Mouse (Mus musculus) stomach, postnatal 0 days (tissue): ENCODE data around the gene Gm43552. TPM values are rescaled to one million over a fixed set of nuclear protein-coding genes. Genes with fewer than 3 reads are reported as not detected.

Experiments
- ATAC-seq: fragments of 200-750 bp; cut with Nextera tagmentation; 2 replicates; pipeline ENCODE4 v1.8.0; 2017; ENCODE audit not compliant: low FRiP score, low TSS enrichment
- DNase-seq: peaks from one replicate; pipeline ENCODE4 v3.0.0-alpha.2; 2016; ENCODE audit warnings: low spot score
- H3K27ac ChIP-seq: fragments of 300-500 bp; sonication (generic); replicated peaks from 2 replicates; pipeline ENCODE4 v1.5.1; 2014; ENCODE audit warnings: mild to moderate bottlenecking, control low read depth
- H3K27me3 ChIP-seq: fragments of 300-500 bp; sonication (generic); 2 replicates; pipeline ENCODE4 v1.6.1; 2014; ENCODE audit warnings: low read length; ENCODE audit not compliant: control insufficient read depth, insufficient read depth
- H3K36me3 ChIP-seq: fragments of 300-500 bp; sonication (generic); 2 replicates; pipeline ENCODE4 v1.6.1; 2014; ENCODE audit warnings: low read length, mixed read lengths; ENCODE audit not compliant: control insufficient read depth, insufficient read depth
- H3K4me1 ChIP-seq: fragments of 300-500 bp; sonication (generic); replicated peaks from 2 replicates; pipeline ENCODE4 v1.6.1; 2014; ENCODE audit warnings: antibody characterized with exemption; ENCODE audit not compliant: control insufficient read depth, insufficient read depth
- H3K4me2 ChIP-seq: fragments of 300-500 bp; sonication (generic); replicated peaks from 2 replicates; pipeline ENCODE4 v1.6.1; 2014; ENCODE audit warnings: low read depth, mild to moderate bottlenecking, control low read depth, moderate library complexity
- H3K4me3 ChIP-seq: fragments of 300-500 bp; sonication (generic); 2 replicates; pipeline ENCODE4 v1.5.1; 2014; ENCODE audit warnings: low read depth, low read length, control low read depth
- H3K9ac ChIP-seq: fragments of 300-500 bp; sonication (generic); 2 replicates; pipeline ENCODE4 v1.6.1; 2014; ENCODE audit warnings: mild to moderate bottlenecking, low read length, control low read depth, mixed read lengths
- H3K9me3 ChIP-seq: fragments of 300-500 bp; sonication (generic); 2 replicates; pipeline ENCODE4 v1.6.1; 2016; ENCODE audit warnings: low read length; ENCODE audit not compliant: control insufficient read depth
- CTCF ChIP-seq: IDR thresholded peaks from 2 replicates; pipeline ENCODE4 v1.5.1; 2016; ENCODE audit warnings: antibody characterized with exemption, low read depth, mild to moderate bottlenecking, moderate library complexity
- EP300 ChIP-seq: optimal IDR thresholded peaks from 2 replicates; pipeline ENCODE3; 2016; ENCODE audit warnings: antibody characterized with exemption
- WGBS: fragments of 180-500 bp; shearing (Covaris S2); extraction: QIAGEN DNeasy Blood & Tissue Kit; methylation state at CpG from one replicate; pipeline ENCODE4 v1.1.7; 2014; 5-methylcytosine and 5-hydroxymethylcytosine counted together
- polyA plus RNA-seq: library from polyadenylated mRNA; unstranded; fragments of >200 nt; fragmentation: Nextera tagmentation; extraction: Ambion mirVana; gene quantifications from 2 replicates; pipeline ENCODE4 v1.2.1, GENCODE M21; 2015

Gm43552 gene
- polyA plus RNA-seq = not detected in 2 replicates

DNA sequence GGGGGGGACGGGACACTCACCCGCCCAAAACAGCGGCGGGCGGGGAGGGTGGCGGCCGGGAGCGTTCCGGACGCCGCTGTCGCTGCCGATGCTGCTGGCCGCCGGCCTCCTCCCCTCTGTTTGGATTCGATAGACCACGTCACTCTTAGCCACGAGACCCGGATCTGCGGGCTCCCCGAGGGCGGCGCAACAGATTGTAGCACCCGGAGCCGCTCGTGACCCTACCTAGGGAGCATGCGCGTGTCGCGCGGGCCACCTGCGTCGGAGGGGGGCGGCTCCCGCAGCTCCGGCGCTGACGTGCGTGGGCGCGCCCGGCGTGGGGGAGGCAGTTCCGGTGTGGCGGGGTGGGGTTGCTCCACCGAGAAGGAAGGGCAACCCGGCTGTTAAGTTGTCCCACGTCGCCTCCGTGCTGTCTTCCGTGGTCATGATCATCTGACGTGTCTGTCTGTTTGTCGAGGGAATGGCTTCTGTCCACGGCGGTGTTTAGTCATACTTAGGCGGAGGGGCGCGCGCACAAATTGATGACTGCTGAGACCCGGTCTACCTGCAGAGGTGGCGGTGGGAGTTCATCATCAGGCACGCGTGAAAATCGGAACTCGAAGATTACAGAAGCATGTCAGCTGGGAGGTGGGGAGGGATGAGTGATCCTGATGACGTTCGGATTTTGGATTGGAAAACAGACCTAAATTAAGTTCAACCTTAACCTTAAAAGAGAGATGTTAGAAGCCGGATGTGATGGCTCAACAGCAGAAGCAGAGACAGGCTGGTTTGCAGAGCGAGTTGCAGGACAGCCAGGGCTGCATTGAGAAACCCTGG, at the start of gene Gm43552:
Gene Gm43552, minus strand, starts transcription at position 118 of the 816 bp plus-strand sequence.
- Histone ChIP-seq H3K27ac (peak within 1 kb of the TSS; percentile 99), H3K9me3 (no peaks in the 10 kb centered on the region), H3K9ac (peak within 1 kb of the TSS; percentile 97), H3K36me3 (no peaks in the 10 kb centered on the region), H3K4me2 (peak within 1 kb of the TSS; percentile 67), H3K27me3 (no peaks in the 10 kb centered on the region), H3K4me3 (peak within 1 kb of the TSS; percentile 90), H3K4me1 (peaks cover 3% of the 10 kb centered on the region; the same call in 1 of the 2 replicates)
- peak; percentile 77 for TF ChIP-seq EP300
- TF ChIP-seq CTCF = no peak
- WGBS = under 1% methylated on average over 44 of the region's 69 CpGs
- ATAC-seq = peak; percentile 98
- peak; percentile 98 for DNase-seq

DNA sequence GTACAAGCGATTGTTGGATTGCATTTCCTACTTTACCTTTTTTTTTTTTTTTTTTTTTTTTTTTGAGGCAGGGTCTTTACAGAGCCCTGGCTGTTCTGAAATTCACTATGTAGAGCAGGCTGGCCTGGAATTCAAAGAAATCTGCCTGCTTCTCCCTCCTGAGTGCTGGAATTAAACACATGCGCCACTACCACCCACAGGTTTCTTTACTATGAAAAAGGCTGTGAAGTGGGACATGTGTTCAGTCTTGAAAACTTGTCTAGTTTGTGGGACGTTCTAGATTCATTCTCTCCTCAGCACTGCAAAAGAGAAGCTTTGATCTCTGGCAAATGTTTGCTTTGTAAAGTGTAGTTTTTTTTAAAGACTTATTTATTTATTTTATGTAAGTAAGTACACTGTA, 49.3 kb upstream of the Gm43552 start:
- H3K27me3 ChIP-seq = no peaks in the 10 kb centered on the region
- H3K4me1 ChIP-seq = no peaks in the 10 kb centered on the region
- 66% methylated on average over 3 of the region's 3 CpGs for WGBS
- H3K4me2 ChIP-seq = no peak overlapping the region
- TF ChIP-seq EP300 (no peak), CTCF (no peak)
- no peak overlapping the region for H3K9ac ChIP-seq
- no peak overlapping the region for H3K4me3 ChIP-seq
- H3K9me3 ChIP-seq = no peaks in the 10 kb centered on the region
- H3K27ac ChIP-seq = no peak overlapping the region
- no peak for DNase-seq
- ATAC-seq = no peak
- H3K36me3 ChIP-seq = no peaks in the 10 kb centered on the region

DNA sequence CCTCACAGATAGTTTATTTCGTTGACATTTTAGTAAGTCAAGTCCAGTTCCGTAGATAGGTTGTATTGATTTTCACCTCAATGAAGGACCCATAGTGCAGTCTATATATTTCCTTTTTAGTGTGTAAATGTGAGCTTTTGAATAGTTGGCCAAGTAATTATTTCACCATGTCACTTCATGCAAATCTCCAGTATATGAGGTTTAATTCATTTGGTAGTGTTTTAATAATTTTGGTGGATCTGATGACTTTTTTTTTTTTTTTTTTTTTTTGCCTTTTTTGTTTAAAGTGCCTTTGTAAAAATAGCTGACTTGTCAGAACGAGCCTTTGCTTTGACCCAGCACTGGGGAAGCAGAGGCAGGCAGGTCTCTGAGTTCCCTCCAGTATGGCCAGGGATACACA, 47.2 kb upstream of the Gm43552 start:
- DNase-seq (no peak), ATAC-seq (no peak)
- Histone ChIP-seq H3K9ac (no peak overlapping the region), H3K9me3 (no peaks in the 10 kb centered on the region), H3K4me3 (no peak overlapping the region), H3K4me1 (no peaks in the 10 kb centered on the region), H3K27me3 (no peaks in the 10 kb centered on the region), H3K4me2 (no peak overlapping the region), H3K27ac (no peak overlapping the region), H3K36me3 (no peaks in the 10 kb centered on the region)
- WGBS = 86% methylated on average over 3 of the region's 3 CpGs
- TF ChIP-seq CTCF = no peak
- TF ChIP-seq EP300 = no peak

DNA sequence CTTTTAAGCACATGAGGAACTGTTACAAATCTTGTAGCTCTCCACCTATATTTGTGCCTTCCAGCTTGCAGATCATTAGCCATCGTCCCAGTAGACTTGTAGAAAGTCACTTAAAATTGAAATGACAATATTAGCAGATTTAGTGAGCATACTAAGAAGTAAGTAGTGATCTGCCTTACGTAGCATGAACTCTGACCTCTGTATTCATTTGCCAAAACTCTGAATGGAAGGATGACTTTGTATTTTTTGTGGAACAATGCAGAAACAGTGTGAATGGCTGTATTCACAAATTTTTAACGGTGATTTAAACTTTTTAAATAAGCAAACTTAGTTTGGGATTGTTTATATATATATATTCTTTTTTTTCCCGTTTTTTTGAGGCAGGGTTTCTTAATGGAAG, 46.2 kb upstream of the Gm43552 start:
- Histone ChIP-seq H3K9me3 (no peaks in the 10 kb centered on the region), H3K27me3 (no peaks in the 10 kb centered on the region), H3K4me1 (no peaks in the 10 kb centered on the region), H3K4me2 (peak overlapping the region; percentile 23), H3K27ac (no peak overlapping the region), H3K9ac (no peak overlapping the region), H3K4me3 (no peak overlapping the region), H3K36me3 (no peaks in the 10 kb centered on the region)
- ATAC-seq = no peak
- no peak for DNase-seq
- TF ChIP-seq CTCF (no peak), EP300 (no peak)
- 20% methylated on average over 4 of the region's 4 CpGs for WGBS

DNA sequence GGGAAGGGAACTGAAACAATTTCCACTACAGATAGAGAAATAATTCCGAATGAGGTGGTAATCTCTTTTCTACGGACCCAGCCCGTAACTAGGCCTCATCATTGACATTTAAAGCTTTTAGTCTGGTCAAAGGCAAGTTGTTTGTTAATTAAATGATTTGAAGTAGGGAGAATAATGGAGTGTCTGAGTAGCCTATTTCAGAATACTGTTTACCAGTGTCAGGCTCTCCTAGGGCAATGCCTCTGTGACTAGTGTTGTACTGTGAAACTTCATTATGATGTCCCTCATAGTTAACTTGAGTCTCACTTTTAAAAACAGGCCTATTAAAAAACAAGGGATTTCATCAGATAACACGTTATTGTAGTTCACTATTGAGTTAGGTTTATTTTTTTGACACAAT, 45.5 kb upstream of the Gm43552 start:
- H3K36me3 ChIP-seq = no peaks in the 10 kb centered on the region
- no peaks in the 10 kb centered on the region for H3K4me1 ChIP-seq
- peak overlapping the region; percentile 99 for H3K27ac ChIP-seq
- TF ChIP-seq CTCF = no peak
- no peak for TF ChIP-seq EP300
- peak overlapping the region; percentile 94 for H3K9ac ChIP-seq
- DNase-seq (no peak), ATAC-seq (no peak)
- peak overlapping the region; percentile 95 for H3K4me3 ChIP-seq
- peak overlapping the region; percentile 66 for H3K4me2 ChIP-seq
- 1% methylated on average over 4 of the region's 4 CpGs for WGBS
- no peaks in the 10 kb centered on the region for H3K27me3 ChIP-seq
- H3K9me3 ChIP-seq = no peaks in the 10 kb centered on the region

DNA sequence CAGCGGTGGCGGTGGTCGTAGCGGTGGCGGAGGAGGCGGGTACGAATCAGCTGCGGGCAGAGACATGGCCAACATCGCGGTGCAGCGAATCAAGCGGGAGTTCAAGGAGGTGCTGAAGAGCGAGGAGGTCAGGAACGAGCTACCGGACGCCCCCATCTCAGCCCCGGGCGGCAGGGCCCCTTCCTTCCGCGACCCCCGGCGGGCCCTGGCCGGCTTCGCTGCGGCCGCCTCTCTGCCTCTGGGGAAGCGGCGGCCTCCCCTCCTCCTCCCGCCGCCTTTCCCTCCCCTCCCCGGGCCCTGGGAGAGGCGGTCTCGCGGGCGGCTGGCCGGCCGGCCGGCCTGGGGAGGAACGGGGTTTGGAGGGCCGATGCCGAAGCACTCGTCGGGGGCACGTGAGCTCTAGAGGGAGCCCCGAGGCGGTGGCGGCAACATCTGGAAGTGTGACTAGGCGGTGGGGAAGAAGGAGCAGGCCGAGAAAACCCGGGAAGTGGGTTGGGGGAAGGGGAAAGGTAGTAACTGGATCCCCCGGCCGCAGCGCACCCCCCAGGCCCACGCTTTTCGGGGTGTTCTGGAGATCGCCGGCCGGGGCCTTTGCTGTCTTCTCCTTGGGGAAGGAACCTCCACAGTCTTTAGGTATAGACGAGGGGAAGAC, 44.9 kb upstream of the Gm43552 start:
- peak overlapping the region; percentile 94 for H3K9ac ChIP-seq
- no peaks in the 10 kb centered on the region for H3K9me3 ChIP-seq
- peak; percentile 82 for DNase-seq
- WGBS = under 1% methylated on average over 35 of the region's 59 CpGs
- H3K27ac ChIP-seq = peak overlapping the region; percentile 99
- H3K4me2 ChIP-seq = peak overlapping the region; percentile 66
- H3K36me3 ChIP-seq = no peaks in the 10 kb centered on the region
- no peaks in the 10 kb centered on the region for H3K27me3 ChIP-seq
- no peaks in the 10 kb centered on the region for H3K4me1 ChIP-seq
- ATAC-seq = peak; percentile 73
- peak overlapping the region; percentile 95 for H3K4me3 ChIP-seq
- TF ChIP-seq CTCF (no peak), EP300 (no peak)
